Mouse (Mus musculus) thymus, adult 2 months (tissue): ENCODE results near the gene Pigq. TPM values are rescaled to one million over a fixed set of nuclear protein-coding genes. Genes with fewer than 3 reads are reported as not detected.
A peak's percentile ranks its signal among the peaks of the same experiment; 100 is the strongest.

Experiments used
- DNase-seq: peaks from one replicate; pipeline ENCODE4 v3.0.0; 2021
- H3K27ac ChIP-seq: fragments of 200-500 bp; 2 replicates; pipeline ENCODE4 v1.5.1; 2012; ENCODE audit warnings: low read length, control low read depth; ENCODE audit not compliant: control insufficient read depth, insufficient read depth
- H3K27me3 ChIP-seq: fragments of 200-500 bp; 2 replicates; pipeline ENCODE4 v1.6.1; 2012; ENCODE audit warnings: mild to moderate bottlenecking, low read length, moderate library complexity, mixed read lengths; ENCODE audit not compliant: control insufficient read depth, insufficient read depth
- H3K36me3 ChIP-seq: fragments of 200-500 bp; 2 replicates; pipeline ENCODE4 v1.6.1; 2012; ENCODE audit warnings: mild to moderate bottlenecking, low read length, moderate library complexity; ENCODE audit not compliant: control insufficient read depth, insufficient read depth
- H3K4me1 ChIP-seq: fragments of 200-500 bp; replicated peaks from 2 replicates; pipeline ENCODE4 v1.6.1; 2012; ENCODE audit warnings: low read length; ENCODE audit not compliant: control insufficient read depth, insufficient read depth
- H3K4me3 ChIP-seq: fragments of 200-500 bp; 2 replicates; pipeline ENCODE4 v1.5.1; 2012; ENCODE audit warnings: mild to moderate bottlenecking, low read length, control low read depth, moderate library complexity; ENCODE audit not compliant: control insufficient read depth, insufficient read depth
- CTCF ChIP-seq: fragments of 200-500 bp; IDR thresholded peaks from 2 replicates; pipeline ENCODE4 v1.5.1; 2012; ENCODE audit warnings: mild to moderate bottlenecking, control low read depth, low read length, moderate library complexity, borderline replicate concordance; ENCODE audit not compliant: control insufficient read depth, poor library complexity, insufficient read depth; ENCODE audit errors: extremely low read depth
- POLR2A ChIP-seq: fragments of 200-500 bp; IDR thresholded peaks from 2 replicates; pipeline ENCODE4 v1.6.1; 2012; ENCODE audit warnings: mild to moderate bottlenecking, low read length, control low read depth, moderate library complexity; ENCODE audit not compliant: control insufficient read depth, poor library complexity, insufficient read depth; ENCODE audit errors: extremely low read depth
- WGBS: fragments of 180-500 bp; shearing (Covaris S2); methylation state at CpG from one replicate; pipeline ENCODE4 v1.1.7; 2018; 5-methylcytosine and 5-hydroxymethylcytosine counted together
- polyA plus RNA-seq: library from polyadenylated mRNA; depleted of rRNA; stranded (reverse); fragments of >200 nt; gene quantifications from 2 replicates; pipeline ENCODE4 v1.2.3, GENCODE M21; 2012

Pigq gene
- polyA plus RNA-seq, 1 experiment = 133 TPM

DNA sequence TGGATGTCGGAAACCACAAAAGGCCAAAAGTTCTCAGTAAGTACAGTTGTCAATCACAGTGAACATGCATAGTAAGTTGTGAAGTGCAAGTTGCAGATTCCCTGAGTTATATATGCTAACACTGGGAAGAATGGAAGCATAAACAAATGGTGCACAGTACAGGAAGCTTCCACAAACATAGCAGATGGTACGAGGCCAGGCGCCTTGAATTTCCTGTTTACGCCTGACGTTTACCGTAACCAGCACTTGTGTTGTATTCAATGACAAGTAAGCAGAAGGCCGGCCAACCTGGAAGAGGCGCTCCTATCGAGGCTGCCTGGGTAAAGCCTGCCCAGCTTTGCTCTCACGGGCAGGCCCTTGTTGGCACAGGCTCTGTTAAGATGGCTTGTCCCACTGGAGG, 57.3 kb downstream of the Pigq start:
- TF ChIP-seq CTCF = no peak
- TF ChIP-seq POLR2A = no peak

DNA sequence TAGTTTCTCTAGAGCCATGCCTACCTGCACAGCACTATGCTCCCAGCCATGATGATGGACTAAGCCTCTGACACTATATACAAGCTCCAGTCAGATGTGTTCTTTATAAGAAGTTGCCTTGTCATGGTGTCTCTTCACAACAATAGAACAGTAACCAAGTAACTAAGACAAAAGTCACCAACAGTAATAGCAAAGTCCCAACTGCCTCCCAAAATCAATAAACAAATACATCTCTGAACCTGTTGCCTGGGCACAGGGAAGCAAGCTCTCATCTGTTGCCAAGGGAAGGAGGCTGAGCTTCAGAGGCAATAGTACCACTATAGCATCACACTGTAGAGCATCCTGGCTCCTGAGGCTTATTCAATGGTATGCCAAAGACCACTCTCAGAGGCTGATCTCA, 57.9 kb downstream of the Pigq start:
- Histone ChIP-seq H3K36me3 (peaks cover 3% of the 10 kb centered on the region; the same call in 1 of the 2 replicates), H3K4me1 (no peaks in the 10 kb centered on the region), H3K4me3 (no peak overlapping the region), H3K27me3 (no peaks in the 10 kb centered on the region), H3K27ac (no peak overlapping the region)
- TF ChIP-seq CTCF = no peak
- no peak for TF ChIP-seq POLR2A
- DNase-seq = no peak

More for the DNA sequence above, 57.3 kb downstream of the Pigq start:
- no peaks in the 10 kb centered on the region for H3K4me1 ChIP-seq
- 93% methylated on average over 10 of the region's 10 CpGs for WGBS
- no peak overlapping the region for H3K4me3 ChIP-seq
- no peak overlapping the region for H3K27ac ChIP-seq
- peaks cover 3% of the 10 kb centered on the region; the same call in 1 of the 2 replicates for H3K36me3 ChIP-seq
- H3K27me3 ChIP-seq = no peaks in the 10 kb centered on the region
- DNase-seq = no peak

DNA sequence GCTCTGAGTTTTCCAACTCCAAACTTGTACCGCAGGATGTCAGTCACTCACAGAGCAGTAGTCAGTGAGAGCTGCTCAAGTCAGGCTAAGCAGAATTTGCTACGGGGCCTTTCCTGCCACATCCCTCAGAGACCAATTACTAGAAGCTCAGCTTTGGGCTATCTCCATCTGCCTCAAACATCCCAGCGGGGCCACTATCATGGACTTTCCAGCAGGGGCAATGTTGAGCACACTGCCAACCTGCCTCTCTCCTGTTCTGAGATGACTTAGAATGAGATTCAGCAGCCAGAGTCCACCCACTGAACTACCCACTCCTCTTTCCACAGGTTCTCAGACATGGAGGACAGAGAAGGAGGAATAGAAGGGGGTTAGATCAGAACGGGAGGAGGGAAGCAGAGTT, 59.1 kb downstream of the Pigq start:
- DNase-seq = peak; percentile 43
- Histone ChIP-seq H3K36me3 (peaks cover 3% of the 10 kb centered on the region; the same call in 1 of the 2 replicates), H3K27ac (no peak overlapping the region), H3K4me1 (no peaks in the 10 kb centered on the region), H3K4me3 (no peak overlapping the region), H3K27me3 (no peaks in the 10 kb centered on the region)
- 70% methylated on average over 4 of the region's 4 CpGs for WGBS
- TF ChIP-seq CTCF (no peak), POLR2A (no peak)

DNA sequence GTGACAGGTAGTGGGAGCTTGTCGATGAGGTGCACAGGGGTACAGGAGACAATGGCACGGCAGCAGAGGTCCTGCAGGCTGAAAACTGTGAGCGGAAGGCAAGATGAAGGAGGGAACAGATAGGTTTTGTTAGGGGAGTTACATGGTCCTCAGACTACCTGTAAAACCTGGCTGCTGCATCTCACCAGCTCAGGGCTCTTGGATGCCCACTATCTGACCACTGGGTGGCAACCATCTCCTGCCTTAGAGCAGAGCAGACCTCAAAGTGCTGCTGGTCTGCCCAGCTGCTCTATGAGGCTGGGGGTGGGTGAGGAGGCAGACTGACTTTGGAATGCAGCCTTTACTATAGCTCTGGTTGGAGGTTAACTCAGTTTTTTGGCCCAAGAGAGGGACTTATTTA, 60.9 kb downstream of the Pigq start:
- WGBS = 99% methylated on average over 3 of the region's 3 CpGs
- no peak for DNase-seq
- Histone ChIP-seq H3K27ac (no peak overlapping the region), H3K36me3 (peaks cover 3% of the 10 kb centered on the region; the same call in 1 of the 2 replicates), H3K4me1 (no peaks in the 10 kb centered on the region), H3K4me3 (no peak overlapping the region), H3K27me3 (no peaks in the 10 kb centered on the region)
- no peak for TF ChIP-seq CTCF
- TF ChIP-seq POLR2A = no peak

- Histone ChIP-seq H3K27me3 (no peaks in the 10 kb centered on the region), H3K36me3 (peaks cover 3% of the 10 kb centered on the region; the same call in 1 of the 2 replicates), H3K27ac (no peak overlapping the region), H3K4me1 (no peaks in the 10 kb centered on the region), H3K4me3 (no peak overlapping the region)
- TF ChIP-seq POLR2A = no peak
- WGBS = 93% methylated on average over 8 of the region's 8 CpGs
- DNase-seq = no peak
These were observed 61.5 kb downstream of the Pigq start for GRCm38 (mm10) chr17:25883268-25883667.

DNA sequence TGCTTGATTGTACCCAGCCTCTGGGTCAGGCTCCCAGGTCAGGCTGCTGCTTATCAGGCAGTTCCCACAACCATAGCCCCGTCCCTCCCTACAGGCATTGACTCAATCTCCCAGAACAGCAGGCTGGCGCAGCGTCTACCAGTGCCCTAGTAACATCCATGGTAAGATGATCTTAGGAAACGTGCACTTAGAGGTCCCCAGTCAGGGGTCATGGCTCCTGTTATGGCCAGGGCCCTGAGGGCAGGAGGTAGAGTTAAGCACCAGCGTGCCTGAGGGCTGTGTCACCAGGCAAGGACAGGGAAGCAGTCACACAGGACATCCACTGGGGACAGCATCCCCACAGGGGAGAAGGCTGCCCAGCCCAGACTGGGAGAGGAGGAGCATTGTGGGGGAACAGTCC, 62.4 kb downstream of the Pigq start:
- no peak for TF ChIP-seq CTCF
- Histone ChIP-seq H3K27ac (no peak overlapping the region), H3K36me3 (peaks cover 3% of the 10 kb centered on the region; the same call in 1 of the 2 replicates), H3K4me1 (no peaks in the 10 kb centered on the region), H3K4me3 (no peak overlapping the region), H3K27me3 (no peaks in the 10 kb centered on the region)
- 93% methylated on average over 5 of the region's 5 CpGs for WGBS
- DNase-seq = no peak

DNA sequence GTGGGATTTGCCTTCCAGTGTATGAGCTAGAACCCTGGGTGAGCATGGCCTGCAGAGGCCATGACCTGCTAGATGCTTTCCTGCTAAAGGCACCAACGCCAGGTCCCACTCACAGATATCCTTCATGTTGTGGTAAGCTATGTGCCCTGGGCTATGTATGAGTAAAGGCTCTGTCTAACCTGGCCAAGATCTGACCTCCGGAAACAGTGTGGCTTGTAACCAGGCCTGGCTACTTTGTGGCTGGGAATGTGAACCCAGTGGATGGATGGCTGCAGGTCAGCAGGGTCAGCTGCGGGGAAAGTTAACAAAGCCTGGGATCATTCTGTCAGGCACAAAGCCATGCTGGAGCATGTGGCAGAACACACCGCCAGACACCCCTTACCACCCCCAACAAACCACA, 63.0 kb downstream of the Pigq start:
- peaks cover 3% of the 10 kb centered on the region; the same call in 1 of the 2 replicates for H3K36me3 ChIP-seq
- WGBS = 97% methylated on average over 4 of the region's 4 CpGs

More for the DNA sequence above, 63.0 kb downstream of the Pigq start:
- Histone ChIP-seq H3K27ac (no peak overlapping the region), H3K4me3 (no peak overlapping the region), H3K4me1 (no peaks in the 10 kb centered on the region), H3K27me3 (no peaks in the 10 kb centered on the region)
- no peak for TF ChIP-seq CTCF
- no peak for DNase-seq
